ENCODE assay signal across 7 mouse cellular contexts in genomic region chr16:91406585-91407220, GRCm38 (mm10). TPM values are rescaled to one million over a fixed set of nuclear protein-coding genes. Genes with fewer than 3 reads are reported as not detected.
DNase-seq lines count a peak whose midpoint lies in the region; ATAC-seq lines count a peak whose summit lies in the region.

No protein-coding gene starts in this region.

- ATAC-seq in embryonic facial prominence, embryonic 11.5 days (replicated peaks; ENCODE audit: insufficient number of reproducible peaks, low FRiP score, low TSS enrichment, low read depth) = no peak
- no peak for ATAC-seq in heart, embryonic 13.5 days (ENCODE audit: extremely low read depth, insufficient number of reproducible peaks, low FRiP score, low TSS enrichment)
- no peak; the same call in none of the 2 replicates for ATAC-seq in kidney, embryonic 15.5 days (replicated peaks; ENCODE audit: low FRiP score)
- 0 out of 2 replicates have a peak, but pooled peaks have one; percentile 14 for ATAC-seq in neural tube, embryonic 15.5 days (ENCODE audit: low FRiP score)

- DNase-seq in urinary bladder, postnatal 25 days (ENCODE audit: low spot score) = peak; percentile 36
- DNase-seq in urinary bladder, postnatal 10 days (ENCODE audit: low spot score) = no peak
- DNase-seq in embryonic facial prominence, embryonic 11.5 days (ENCODE audit: low spot score) = peak; percentile 21
- peak; percentile 66 for DNase-seq in lung, postnatal 10 days

- H3K27me3 ChIP-seq in embryonic facial prominence, embryonic 11.5 days (ENCODE audit: control insufficient read depth, insufficient read depth, low read length) = no peaks in the 10 kb centered on the region
- H3K27me3 ChIP-seq in heart, embryonic 13.5 days (replicated peaks) = no peaks in the 10 kb centered on the region
- H3K27me3 ChIP-seq in kidney, embryonic 15.5 days = no peaks in the 10 kb centered on the region
- H3K27me3 ChIP-seq in neural tube, embryonic 15.5 days (replicated peaks) = no peaks in the 10 kb centered on the region

- no peak overlapping the region for H3K27ac ChIP-seq in embryonic facial prominence, embryonic 11.5 days (replicated peaks; ENCODE audit: low read depth, low read length)
- H3K27ac ChIP-seq in heart, embryonic 13.5 days (replicated peaks) = peak overlapping the region; percentile 87
- H3K27ac ChIP-seq in kidney, embryonic 15.5 days = peak overlapping the region; percentile 80
- H3K27ac ChIP-seq in neural tube, embryonic 15.5 days (replicated peaks) = peak overlapping the region; percentile 74

- H3K4me2 ChIP-seq in embryonic facial prominence, embryonic 11.5 days (ENCODE audit: low read depth, low read length) = peak overlapping the region; percentile 98
- H3K4me2 ChIP-seq in heart, embryonic 13.5 days = peak overlapping the region; percentile 81
- H3K4me2 ChIP-seq in kidney, embryonic 15.5 days = peak overlapping the region; percentile 93
- H3K4me2 ChIP-seq in neural tube, embryonic 15.5 days = peak overlapping the region; percentile 99

- H3K4me3 ChIP-seq in embryonic facial prominence, embryonic 11.5 days (ENCODE audit: low read depth, low read length) = peak overlapping the region; percentile 65
- peak overlapping the region; percentile 74 for H3K4me3 ChIP-seq in heart, embryonic 13.5 days
- peak overlapping the region; percentile 67 for H3K4me3 ChIP-seq in kidney, embryonic 15.5 days (replicated peaks)
- peak overlapping the region; percentile 69 for H3K4me3 ChIP-seq in neural tube, embryonic 15.5 days (replicated peaks)

- no peaks in the 10 kb centered on the region for H3K9me3 ChIP-seq in embryonic facial prominence, embryonic 11.5 days (replicated peaks; ENCODE audit: control insufficient read depth, low read length)
- H3K9me3 ChIP-seq in heart, embryonic 13.5 days = no peaks in the 10 kb centered on the region
- no peaks in the 10 kb centered on the region for H3K9me3 ChIP-seq in kidney, embryonic 15.5 days (replicated peaks)
- H3K9me3 ChIP-seq in neural tube, embryonic 15.5 days (replicated peaks) = no peaks in the 10 kb centered on the region

- peak overlapping the region; percentile 79 for H3K9ac ChIP-seq in embryonic facial prominence, embryonic 11.5 days (replicated peaks; ENCODE audit: low read length)
- H3K9ac ChIP-seq in heart, embryonic 13.5 days = peak overlapping the region; percentile 92
- peak overlapping the region; percentile 73 for H3K9ac ChIP-seq in kidney, embryonic 15.5 days
- H3K9ac ChIP-seq in neural tube, embryonic 15.5 days (replicated peaks) = peak overlapping the region; percentile 72

- no peaks in the 10 kb centered on the region for H3K36me3 ChIP-seq in embryonic facial prominence, embryonic 11.5 days (replicated peaks; ENCODE audit: control insufficient read depth, insufficient read depth, low read depth, low read length)
- peaks cover 48% of the 10 kb centered on the region for H3K36me3 ChIP-seq in heart, embryonic 13.5 days
- H3K36me3 ChIP-seq in kidney, embryonic 15.5 days = peaks cover 17% of the 10 kb centered on the region; the same call in 1 of the 2 replicates
- peaks cover 9% of the 10 kb centered on the region for H3K36me3 ChIP-seq in neural tube, embryonic 15.5 days

- WGBS in embryonic facial prominence, embryonic 11.5 days = 2% methylated on average over 13 of the region's 13 CpGs
- WGBS in heart, embryonic 13.5 days = under 1% methylated on average over 13 of the region's 13 CpGs
- WGBS in kidney, embryonic 15.5 days = 0% methylated on average over 13 of the region's 13 CpGs
- 4% methylated on average over 13 of the region's 13 CpGs for WGBS in neural tube, embryonic 15.5 days

- H3K4me1 ChIP-seq in embryonic facial prominence, embryonic 11.5 days (ENCODE audit: control insufficient read depth, insufficient read depth, low read length) = no peaks in the 10 kb centered on the region; the same call in 1 of the 2 replicates
- H3K4me1 ChIP-seq in heart, embryonic 13.5 days = peaks cover 44% of the 10 kb centered on the region
- peaks cover 41% of the 10 kb centered on the region for H3K4me1 ChIP-seq in kidney, embryonic 15.5 days
- peaks cover 18% of the 10 kb centered on the region for H3K4me1 ChIP-seq in neural tube, embryonic 15.5 days

RNA-seq across cellular contexts. Expression of gene Il10rb, which starts 0.7 kb away (rescaled TPM):
- polyA plus RNA-seq in embryonic facial prominence, embryonic 11.5 days (2014; fragmentation: Nextera tagmentation; extraction: Ambion mirVana) = 9.8 and 9.9 TPM in 2 replicates
- polyA plus RNA-seq in heart, embryonic 13.5 days (2015; fragmentation: Nextera tagmentation; extraction: Ambion mirVana) = 44.8 and 48.9 TPM in 2 replicates
- polyA plus RNA-seq in kidney, embryonic 15.5 days (2015; fragmentation: Nextera tagmentation; extraction: Ambion mirVana) = 29.9 and 31.0 TPM in 2 replicates
- polyA plus RNA-seq in neural tube, embryonic 15.5 days (2015; fragmentation: Nextera tagmentation; extraction: Ambion mirVana) = 14.4 and 26.5 TPM in 2 replicates

RNA-seq across cellular contexts. Expression of gene Gm21970, which starts 15.2 kb away (rescaled TPM):
- polyA plus RNA-seq in embryonic facial prominence, embryonic 11.5 days (2014; fragmentation: Nextera tagmentation; extraction: Ambion mirVana) = not detected in 2 replicates
- polyA plus RNA-seq in heart, embryonic 13.5 days (2015; fragmentation: Nextera tagmentation; extraction: Ambion mirVana) = not detected in 2 replicates
- polyA plus RNA-seq in kidney, embryonic 15.5 days (2015; fragmentation: Nextera tagmentation; extraction: Ambion mirVana) = not detected in 2 replicates
- not detected in 2 replicates for polyA plus RNA-seq in neural tube, embryonic 15.5 days (2015; fragmentation: Nextera tagmentation; extraction: Ambion mirVana)

RNA-seq across cellular contexts. Expression of gene Ifnar2, which starts 34.1 kb away (rescaled TPM):
- 36.2 and 36.3 TPM in 2 replicates for polyA plus RNA-seq in embryonic facial prominence, embryonic 11.5 days (2014; fragmentation: Nextera tagmentation; extraction: Ambion mirVana)
- polyA plus RNA-seq in heart, embryonic 13.5 days (2015; fragmentation: Nextera tagmentation; extraction: Ambion mirVana) = 51.2 and 56.5 TPM in 2 replicates
- 50.5 and 51.8 TPM in 2 replicates for polyA plus RNA-seq in kidney, embryonic 15.5 days (2015; fragmentation: Nextera tagmentation; extraction: Ambion mirVana)
- polyA plus RNA-seq in neural tube, embryonic 15.5 days (2015; fragmentation: Nextera tagmentation; extraction: Ambion mirVana) = 42.3 and 45.8 TPM in 2 replicates
